Mouse (Mus musculus): ENCODE measurements around the gene Mcm7. TPM values are rescaled to one million over a fixed set of nuclear protein-coding genes. Genes with fewer than 3 reads are reported as not detected.
A peak's percentile ranks its signal among the peaks of the same experiment; 100 is the strongest.

Mcm7 gene
- total and polyA plus RNA-seq, 3 experiments: 104 to 390 (median 187) TPM

GRCm38 (mm10) chr5:138199576-138199975 is 27.4 kb upstream of the Mcm7 start:
- H3K9me3 ChIP-seq (replicated peaks): peaks cover 4% of the 10 kb centered on the region
- no peak for DNase-seq (ENCODE audit: low spot score)

GRCm38 (mm10) chr5:138195463-138195862 is 23.2 kb upstream of the Mcm7 start:
- H3K9me3 ChIP-seq (replicated peaks): no peaks in the 10 kb centered on the region
- TF ChIP-seq CTCF (IDR thresholded peaks at IDR 0.05; ENCODE audit: low read depth, low read length) (no peak), TAL1 (conservative IDR thresholded peaks at IDR 0.05; ENCODE audit: low read depth, low read length) (no peak), GATA2 (IDR thresholded peaks at IDR 0.05; ENCODE audit: borderline replicate concordance, low read depth, low read length) (no peak), GATA1 (IDR thresholded peaks at IDR 0.05; ENCODE audit: borderline replicate concordance, low read length) (no peak), POLR2AphosphoS5 (IDR thresholded peaks at IDR 0.05; ENCODE audit: insufficient replicate concordance, low read depth, low read length) (no peak)
- no peak for DNase-seq (ENCODE audit: low spot score)
- H3K27me3 ChIP-seq (ENCODE audit: insufficient read depth, low read length): peaks cover 7% of the 10 kb centered on the region; the same call in 1 of the 2 replicates
- H3K4me3 ChIP-seq (ENCODE audit: low read depth, low read length): no peak overlapping the region
- peaks cover 20% of the 10 kb centered on the region for H3K4me1 ChIP-seq (ENCODE audit: insufficient read depth, low read depth, low read length)
- peaks cover 34% of the 10 kb centered on the region for H3K36me3 ChIP-seq (replicated peaks)
- ATAC-seq (ENCODE audit: extremely low read depth, insufficient number of reproducible peaks, low FRiP score, poor library complexity, severe bottlenecking): 0 out of 2 replicates have a peak, but pooled peaks have one; percentile 11

More at GRCm38 (mm10) chr5:138199576-138199975, 27.4 kb upstream of the Mcm7 start:
- Histone ChIP-seq H3K4me1 (ENCODE audit: insufficient read depth, low read depth, low read length) (peaks cover 10% of the 10 kb centered on the region), H3K27me3 (ENCODE audit: insufficient read depth, low read length) (peaks cover 5% of the 10 kb centered on the region; the same call in 1 of the 2 replicates), H3K36me3 (replicated peaks) (peaks cover 4% of the 10 kb centered on the region), H3K4me3 (ENCODE audit: low read depth, low read length) (no peak overlapping the region)
- no peak for TF ChIP-seq GATA2 (IDR thresholded peaks at IDR 0.05; ENCODE audit: borderline replicate concordance, low read depth, low read length)
- no peak for TF ChIP-seq TAL1 (conservative IDR thresholded peaks at IDR 0.05; ENCODE audit: low read depth, low read length)
- TF ChIP-seq CTCF (IDR thresholded peaks at IDR 0.05; ENCODE audit: low read depth, low read length): no peak
- TF ChIP-seq GATA1 (IDR thresholded peaks at IDR 0.05; ENCODE audit: borderline replicate concordance, low read length): no peak
- no peak for TF ChIP-seq POLR2AphosphoS5 (IDR thresholded peaks at IDR 0.05; ENCODE audit: insufficient replicate concordance, low read depth, low read length)
- ATAC-seq (ENCODE audit: extremely low read depth, insufficient number of reproducible peaks, low FRiP score, poor library complexity, severe bottlenecking): no peak

- peaks cover 20% of the 10 kb centered on the region for H3K4me1 ChIP-seq (ENCODE audit: insufficient read depth, low read depth, low read length)
- H3K27me3 ChIP-seq (ENCODE audit: insufficient read depth, low read length): peaks cover 7% of the 10 kb centered on the region; the same call in 1 of the 2 replicates
- ATAC-seq (ENCODE audit: extremely low read depth, insufficient number of reproducible peaks, low FRiP score, poor library complexity, severe bottlenecking) (no peak), DNase-seq (ENCODE audit: low spot score) (no peak)
- peaks cover 40% of the 10 kb centered on the region for H3K36me3 ChIP-seq (replicated peaks)
- H3K4me3 ChIP-seq (ENCODE audit: low read depth, low read length): peak overlapping the region; percentile 83
- TF ChIP-seq CTCF (IDR thresholded peaks at IDR 0.05; ENCODE audit: low read depth, low read length) (no peak), GATA2 (IDR thresholded peaks at IDR 0.05; ENCODE audit: borderline replicate concordance, low read depth, low read length) (no peak), TAL1 (conservative IDR thresholded peaks at IDR 0.05; ENCODE audit: low read depth, low read length) (no peak), GATA1 (IDR thresholded peaks at IDR 0.05; ENCODE audit: borderline replicate concordance, low read length) (no peak), POLR2AphosphoS5 (IDR thresholded peaks at IDR 0.05; ENCODE audit: insufficient replicate concordance, low read depth, low read length) (no peak)
- H3K9me3 ChIP-seq (replicated peaks): no peaks in the 10 kb centered on the region
Measured at GRCm38 (mm10) chr5:138194755-138195345, 22.6 kb upstream of the Mcm7 start.

- ATAC-seq (ENCODE audit: extremely low read depth, insufficient number of reproducible peaks, low FRiP score, poor library complexity, severe bottlenecking) (peak; percentile 61), DNase-seq (ENCODE audit: low spot score) (peak; percentile 50)
- H3K27me3 ChIP-seq (ENCODE audit: insufficient read depth, low read length): peaks cover 7% of the 10 kb centered on the region; the same call in 1 of the 2 replicates
- peaks cover 20% of the 10 kb centered on the region for H3K4me1 ChIP-seq (ENCODE audit: insufficient read depth, low read depth, low read length)
- H3K9me3 ChIP-seq (replicated peaks): no peaks in the 10 kb centered on the region
- TF ChIP-seq GATA2 (IDR thresholded peaks at IDR 0.05; ENCODE audit: borderline replicate concordance, low read depth, low read length) (no peak), POLR2AphosphoS5 (IDR thresholded peaks at IDR 0.05; ENCODE audit: insufficient replicate concordance, low read depth, low read length) (peak; percentile 53; the same call in 1 of the 2 replicates)
- peak within 1 kb of the TSS; percentile 83 for H3K4me3 ChIP-seq (ENCODE audit: low read depth, low read length)
- peaks cover 45% of the 10 kb centered on the region for H3K36me3 ChIP-seq (replicated peaks)
Measured at GRCm38 (mm10) chr5:138193771-138194727, 21.8 kb upstream of the Mcm7 start, which contains the start of gene Mblac1. Gene Mblac1, plus strand, starts transcription at chr5:138194314.

- Histone ChIP-seq H3K9me3 (replicated peaks) (no peaks in the 10 kb centered on the region), H3K36me3 (replicated peaks) (peaks cover 64% of the 10 kb centered on the region)
- TF ChIP-seq TAL1 (conservative IDR thresholded peaks at IDR 0.05; ENCODE audit: low read depth, low read length) (no peak), GATA1 (IDR thresholded peaks at IDR 0.05; ENCODE audit: borderline replicate concordance, low read length) (no peak), CTCF (IDR thresholded peaks at IDR 0.05; ENCODE audit: low read depth, low read length) (no peak), POLR2AphosphoS5 (IDR thresholded peaks at IDR 0.05; ENCODE audit: insufficient replicate concordance, low read depth, low read length) (no peak), GATA2 (IDR thresholded peaks at IDR 0.05; ENCODE audit: borderline replicate concordance, low read depth, low read length) (no peak)
Measured at GRCm38 (mm10) chr5:138187661-138188306, 15.6 kb upstream of the Mcm7 start.

More at GRCm38 (mm10) chr5:138187661-138188306, 15.6 kb upstream of the Mcm7 start:
- ATAC-seq (ENCODE audit: extremely low read depth, insufficient number of reproducible peaks, low FRiP score, poor library complexity, severe bottlenecking) (peak; percentile 76), DNase-seq (ENCODE audit: low spot score) (peak; percentile 40)
- Histone ChIP-seq H3K27me3 (ENCODE audit: insufficient read depth, low read length) (no peaks in the 10 kb centered on the region), H3K4me1 (ENCODE audit: insufficient read depth, low read depth, low read length) (peaks cover 27% of the 10 kb centered on the region), H3K4me3 (ENCODE audit: low read depth, low read length) (peak overlapping the region; percentile 87)
